Mouse (Mus musculus) embryonic fibroblast, embryonic 13.5 days (primary cell): ENCODE results near the gene Glrx5. TPM values are rescaled to one million over a fixed set of nuclear protein-coding genes. Genes with fewer than 3 reads are reported as not detected.

Experiments used
- H3K27ac ChIP-seq: 2 replicates; pipeline ENCODE4 v1.5.1; 2012; ENCODE audit warnings: low read length, control low read depth, inconsistent platforms; ENCODE audit not compliant: insufficient read depth
- H3K4me1 ChIP-seq: 2 replicates; pipeline ENCODE4 v1.6.1; 2011; ENCODE audit warnings: low read length; ENCODE audit not compliant: control insufficient read depth, insufficient read depth
- H3K4me3 ChIP-seq: 2 replicates; pipeline ENCODE4 v1.5.1; 2011; ENCODE audit warnings: mild to moderate bottlenecking, control low read depth, low read length; ENCODE audit not compliant: insufficient read depth
- CTCF ChIP-seq: IDR thresholded peaks from 2 replicates; pipeline ENCODE4 v1.5.1; 2011; ENCODE audit warnings: mild to moderate bottlenecking, control low read depth, low read length, moderate library complexity, borderline replicate concordance; ENCODE audit not compliant: insufficient read depth
- POLR2A ChIP-seq: IDR thresholded peaks from 2 replicates; pipeline ENCODE4 v1.6.1; 2011; ENCODE audit warnings: low read depth, mild to moderate bottlenecking, control low read depth, low read length, moderate library complexity
- polyA plus RNA-seq: library from polyadenylated mRNA; stranded (reverse); fragments of >200 nt; gene quantifications from 2 replicates; pipeline ENCODE4 v1.2.4, GENCODE M21; 2011; ENCODE audit warnings: low read depth; ENCODE audit not compliant: missing spikeins, insufficient read length

Gene Glrx5
- 37.6 and 45.1 TPM in 2 replicates for polyA plus RNA-seq

GRCm38 (mm10) chr12:105032147-105032831, at the start of gene Glrx5:
TSS of gene Glrx5 (plus strand) at chr12:105032688.
- peak; percentile 95 for TF ChIP-seq POLR2A
- TF ChIP-seq CTCF = no peak
- peaks cover 3% of the 10 kb centered on the region; the same call in 1 of the 2 replicates for H3K4me1 ChIP-seq
- peak within 1 kb of the TSS; percentile 95 for H3K4me3 ChIP-seq
- H3K27ac ChIP-seq = peak within 1 kb of the TSS; percentile 16

DNA sequence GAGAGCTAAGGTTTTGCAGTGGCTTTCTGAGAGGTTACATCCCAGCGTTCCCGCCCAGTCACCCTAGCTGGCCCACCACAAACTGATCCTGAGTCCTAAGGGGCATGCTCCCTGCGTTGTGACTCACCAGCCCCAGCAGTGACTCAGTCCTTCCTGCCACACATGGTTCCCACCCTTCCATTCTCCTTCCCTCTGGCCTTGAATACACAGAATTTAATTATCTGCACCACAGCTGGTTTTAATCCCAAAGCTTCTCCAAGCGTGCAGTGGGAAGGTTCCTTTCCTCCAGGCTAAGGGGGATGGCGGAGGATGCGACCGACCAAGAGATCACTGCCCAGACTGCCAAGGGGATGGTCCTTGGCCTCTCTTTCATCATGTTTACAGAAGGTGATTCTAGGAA, 49.0 kb upstream of the Glrx5 start:
- Histone ChIP-seq H3K27ac (peak overlapping the region; percentile 86), H3K4me1 (peaks cover 15% of the 10 kb centered on the region), H3K4me3 (no peak overlapping the region)
- TF ChIP-seq POLR2A (no peak), CTCF (no peak)

GRCm38 (mm10) chr12:104985088-104985487, 47.4 kb upstream of the Glrx5 start:
- H3K4me1 ChIP-seq = peaks cover 13% of the 10 kb centered on the region
- H3K27ac ChIP-seq = no peak overlapping the region
- no peak for TF ChIP-seq CTCF
- TF ChIP-seq POLR2A = no peak
- H3K4me3 ChIP-seq = no peak overlapping the region

GRCm38 (mm10) chr12:104986001-104986400, 46.5 kb upstream of the Glrx5 start:
- peaks cover 13% of the 10 kb centered on the region for H3K4me1 ChIP-seq
- no peak overlapping the region for H3K27ac ChIP-seq
- TF ChIP-seq CTCF (no peak), POLR2A (no peak)
- no peak overlapping the region for H3K4me3 ChIP-seq

GRCm38 (mm10) chr12:104986781-104987180, 45.7 kb upstream of the Glrx5 start:
- TF ChIP-seq POLR2A (no peak), CTCF (no peak)
- Histone ChIP-seq H3K4me3 (no peak overlapping the region), H3K4me1 (peaks cover 13% of the 10 kb centered on the region), H3K27ac (no peak overlapping the region)

DNA sequence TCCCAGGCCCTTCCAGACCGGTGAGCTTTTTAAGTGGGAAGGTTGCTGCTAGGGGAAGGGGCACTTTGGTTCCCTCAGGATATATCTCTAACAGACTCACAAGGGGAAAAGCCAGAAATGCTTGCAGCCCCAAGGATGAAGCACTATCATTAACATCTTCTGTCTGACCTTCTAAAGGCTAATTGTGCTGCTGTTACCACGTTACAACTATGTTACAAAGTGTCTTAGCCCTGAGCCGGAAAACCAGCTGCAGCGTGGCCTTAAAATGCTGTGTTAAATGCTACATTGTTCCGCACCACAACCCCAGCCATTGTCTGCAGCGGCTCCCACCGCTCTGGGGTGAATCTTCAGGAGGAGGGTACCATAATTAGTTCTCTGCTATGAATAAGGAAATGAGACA, 44.6 kb upstream of the Glrx5 start:
- Histone ChIP-seq H3K4me1 (peaks cover 20% of the 10 kb centered on the region), H3K4me3 (no peak overlapping the region), H3K27ac (no peak overlapping the region)
- TF ChIP-seq POLR2A (no peak), CTCF (no peak)

DNA sequence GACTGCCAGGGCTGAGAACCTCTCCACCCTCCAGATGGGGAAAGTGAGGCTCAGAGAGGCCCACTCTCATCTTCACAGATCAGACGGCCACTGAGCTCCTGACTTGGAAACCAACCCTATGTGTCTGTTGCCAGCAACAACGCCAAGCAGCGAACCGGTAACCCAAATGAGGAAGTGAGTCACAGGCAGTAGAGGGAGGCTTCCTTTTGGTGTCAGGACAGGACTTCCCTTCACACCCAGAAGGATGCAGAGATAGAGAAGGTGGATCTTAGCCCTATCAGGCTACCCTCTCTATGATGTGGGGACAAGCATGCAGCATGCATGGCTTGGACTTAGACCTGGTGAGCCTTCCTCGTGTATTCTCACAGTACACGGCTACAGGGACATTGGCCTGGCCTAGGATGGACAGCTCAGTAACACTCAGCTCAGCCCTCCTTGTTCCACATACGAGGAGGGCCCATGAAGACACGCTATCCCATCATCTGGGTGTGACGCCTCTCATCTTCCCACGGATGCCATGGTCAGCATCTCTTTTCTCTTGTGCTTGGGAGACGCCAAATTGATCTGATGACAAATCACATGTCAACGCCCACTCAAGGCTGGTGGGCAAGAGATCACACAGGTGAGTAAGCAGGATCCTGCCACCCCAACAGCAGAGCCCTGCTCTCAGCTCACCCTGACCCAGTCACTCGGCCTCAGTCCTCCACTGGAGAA, 41.6 kb upstream of the Glrx5 start:
- no peak for TF ChIP-seq POLR2A
- TF ChIP-seq CTCF = no peak

DNA sequence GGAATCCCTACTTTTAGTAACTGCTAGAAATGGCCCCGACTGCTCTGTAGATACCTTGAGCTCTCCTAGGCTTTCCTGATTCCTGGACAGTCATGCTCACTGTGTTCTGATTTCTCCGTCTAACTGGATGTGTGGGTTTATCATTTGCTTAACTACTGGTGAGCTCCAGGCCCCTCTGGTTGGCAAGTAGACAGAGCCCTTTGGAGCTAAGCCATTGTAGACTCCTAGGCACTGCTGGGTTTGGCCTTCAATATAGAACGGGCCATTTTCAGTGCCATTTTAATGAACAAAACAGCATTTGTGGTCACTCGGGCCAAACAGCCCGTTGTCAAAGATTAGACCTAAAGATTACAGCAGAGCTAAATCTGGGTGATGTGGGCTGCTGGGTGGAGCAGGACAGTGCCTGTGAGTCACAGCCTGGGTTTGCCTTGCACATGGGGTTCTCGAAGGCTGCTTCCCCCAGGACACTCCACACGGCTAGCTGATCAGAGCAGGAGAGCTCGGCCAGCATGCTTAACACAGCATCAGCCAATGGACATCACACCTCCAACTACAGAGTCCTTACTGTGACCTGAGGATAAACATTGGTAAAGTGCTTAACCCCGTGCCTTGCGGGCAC, 40.3 kb upstream of the Glrx5 start:
- no peak for TF ChIP-seq POLR2A
- TF ChIP-seq CTCF = no peak
- Histone ChIP-seq H3K27ac (peak overlapping the region; percentile 35), H3K4me3 (no peak overlapping the region), H3K4me1 (peaks cover 8% of the 10 kb centered on the region)

More for the DNA sequence above, 41.6 kb upstream of the Glrx5 start:
- no peak overlapping the region for H3K27ac ChIP-seq
- H3K4me3 ChIP-seq = no peak overlapping the region
- peaks cover 8% of the 10 kb centered on the region for H3K4me1 ChIP-seq

DNA sequence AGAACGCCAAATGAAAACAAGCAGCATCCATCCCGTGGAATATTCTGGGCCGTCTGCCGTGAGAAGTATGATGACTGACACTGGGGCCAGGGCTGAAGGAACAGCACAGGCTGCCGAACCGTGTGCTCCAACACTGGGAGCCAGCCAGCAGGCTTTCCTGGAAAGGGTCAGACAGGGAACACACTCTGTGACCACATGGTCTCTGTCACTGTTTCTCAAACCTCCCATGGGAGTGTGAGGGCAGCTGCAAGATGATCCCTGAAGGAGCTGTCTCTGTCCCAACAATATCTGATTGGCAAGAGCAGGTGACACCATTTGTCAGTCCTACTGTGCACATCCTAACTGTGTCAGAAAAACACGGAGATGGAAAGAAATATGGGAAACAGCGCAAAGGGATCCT, 39.6 kb upstream of the Glrx5 start:
- Histone ChIP-seq H3K4me3 (no peak overlapping the region), H3K27ac (peak overlapping the region; percentile 35), H3K4me1 (peaks cover 8% of the 10 kb centered on the region)
- TF ChIP-seq CTCF = no peak
- TF ChIP-seq POLR2A = no peak

- Histone ChIP-seq H3K27ac (no peak overlapping the region), H3K4me1 (peaks cover 8% of the 10 kb centered on the region), H3K4me3 (no peak overlapping the region)
- TF ChIP-seq CTCF (no peak), POLR2A (no peak)
These were observed 37.1 kb upstream of the Glrx5 start for GRCm38 (mm10) chr12:104995259-104995876.
